Mouse (Mus musculus): ENCODE results near the gene Klk5. TPM values are rescaled to one million over a fixed set of nuclear protein-coding genes. Genes with fewer than 3 reads are reported as not detected.

Klk5 gene
- 0.87 and 1.8 TPM in 2 replicates for polyA plus RNA-seq (2012; rRNA removed)

DNA sequence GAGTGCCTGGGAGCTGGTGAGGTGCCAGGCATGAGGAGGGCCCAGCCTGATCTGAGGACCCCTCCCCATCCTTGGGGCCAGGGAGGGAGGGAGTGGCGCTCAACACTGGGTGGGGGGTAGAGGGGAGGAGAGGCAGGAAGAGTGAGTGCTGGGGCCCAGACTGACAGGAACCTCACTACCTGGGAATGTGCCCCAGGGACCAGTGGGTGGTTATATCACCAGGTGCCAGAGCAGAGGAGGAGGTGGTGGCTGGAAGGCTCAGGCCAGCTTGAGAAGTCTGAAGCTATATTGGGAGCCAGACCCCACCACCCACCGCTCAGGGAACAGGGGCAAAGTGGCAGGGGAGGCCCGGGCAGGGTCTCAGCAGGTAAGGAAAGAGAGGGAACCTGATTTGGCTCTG, at the start of gene Klk5:
Gene Klk5 (plus strand): TSS at position 271 of the 400 bp plus-strand sequence.
- Histone ChIP-seq H3K36me3 (ENCODE audit: control insufficient read depth, insufficient read depth, low read length) (no peaks in the 10 kb centered on the region), H3K4me3 (ENCODE audit: control insufficient read depth, insufficient read depth, low read length) (no peak within 1 kb of the TSS), H3K27ac (ENCODE audit: control insufficient read depth, insufficient read depth, low read length) (no peak within 1 kb of the TSS), H3K4me1 (replicated peaks; ENCODE audit: control insufficient read depth, insufficient read depth, low read length) (no peaks in the 10 kb centered on the region), H3K27me3 (ENCODE audit: control insufficient read depth, insufficient read depth, low read length) (no peaks in the 10 kb centered on the region)
- no peak for TF ChIP-seq POLR2A (IDR thresholded peaks at IDR 0.05; ENCODE audit: control insufficient read depth, extremely low read depth, insufficient read depth, low read length, poor library complexity)
- no peak for TF ChIP-seq CTCF (IDR thresholded peaks at IDR 0.05; ENCODE audit: borderline replicate concordance, control insufficient read depth, extremely low read depth, insufficient read depth, low read length, poor library complexity)
- WGBS, result 60% methylated on average over 3 of the region's 3 CpGs
- no peak for DNase-seq

DNA sequence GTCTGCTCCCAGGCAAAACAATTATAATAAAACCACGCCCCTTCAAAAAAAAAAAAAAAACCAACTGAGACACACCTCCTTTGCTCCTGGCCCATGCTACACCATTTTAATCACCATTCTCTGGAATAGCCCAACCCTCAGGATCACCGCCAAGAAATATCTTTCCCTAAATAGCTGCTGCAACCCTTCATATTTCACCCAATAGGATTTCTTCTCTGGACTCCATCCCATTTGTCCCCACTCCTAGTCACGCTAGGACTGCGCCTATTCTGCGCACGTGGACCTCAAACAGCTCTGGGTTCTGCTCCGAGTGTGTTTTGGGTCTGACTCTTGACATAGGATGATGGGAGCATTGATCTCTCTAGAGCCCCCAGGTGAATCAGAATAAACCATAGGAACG, 45.4 kb upstream of the Klk5 start:
- no peak for DNase-seq
- WGBS, result 44% methylated on average over 8 of the region's 8 CpGs

DNA sequence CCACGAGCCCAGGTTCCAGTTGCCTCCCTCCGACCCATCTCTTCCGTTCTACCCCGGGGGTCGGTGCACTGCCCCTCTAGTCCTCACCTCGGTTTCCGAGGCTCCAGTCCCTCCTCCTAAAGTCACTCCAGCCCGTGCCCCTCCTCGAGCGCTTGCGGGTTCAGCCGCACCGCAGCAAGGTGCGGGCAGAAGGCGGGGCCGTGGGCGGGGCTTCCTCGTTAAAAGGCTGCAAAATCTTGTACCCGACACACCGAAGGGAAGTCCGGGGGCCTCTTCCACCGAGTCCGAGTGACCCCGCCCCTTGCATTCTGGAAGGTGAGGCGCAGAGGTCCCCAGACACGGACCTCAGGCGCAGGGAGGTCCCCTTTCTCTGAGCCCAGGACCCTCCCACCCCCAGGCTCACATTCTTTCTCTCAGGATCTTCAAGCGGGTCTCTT, 44.4 kb upstream of the Klk5 start, which contains the start of gene Klk8:
Gene Klk8 (plus strand): TSS at position 245 of the 437 bp plus-strand sequence.
- H3K4me1 ChIP-seq (replicated peaks; ENCODE audit: control insufficient read depth, insufficient read depth, low read length), result peaks cover 19% of the 10 kb centered on the region
- H3K27ac ChIP-seq (ENCODE audit: control insufficient read depth, insufficient read depth, low read length), result peak within 1 kb of the TSS; percentile 17; the same call in 1 of the 2 replicates
- H3K27me3 ChIP-seq (ENCODE audit: control insufficient read depth, insufficient read depth, low read length), result no peaks in the 10 kb centered on the region
- H3K36me3 ChIP-seq (ENCODE audit: control insufficient read depth, insufficient read depth, low read length), result no peaks in the 10 kb centered on the region
- H3K4me3 ChIP-seq (ENCODE audit: control insufficient read depth, insufficient read depth, low read length), result peak within 1 kb of the TSS; percentile 30
- WGBS, result 0% methylated on average over 28 of the region's 28 CpGs
- DNase-seq, result peak; percentile 49
- no peak for TF ChIP-seq CTCF (IDR thresholded peaks at IDR 0.05; ENCODE audit: borderline replicate concordance, control insufficient read depth, extremely low read depth, insufficient read depth, low read length, poor library complexity)

More for the DNA sequence above, 45.4 kb upstream of the Klk5 start:
- H3K27me3 ChIP-seq (ENCODE audit: control insufficient read depth, insufficient read depth, low read length), result no peaks in the 10 kb centered on the region
- no peak overlapping the region for H3K4me3 ChIP-seq (ENCODE audit: control insufficient read depth, insufficient read depth, low read length)
- H3K4me1 ChIP-seq (replicated peaks; ENCODE audit: control insufficient read depth, insufficient read depth, low read length), result peaks cover 19% of the 10 kb centered on the region
- H3K27ac ChIP-seq (ENCODE audit: control insufficient read depth, insufficient read depth, low read length), result no peak overlapping the region
- no peaks in the 10 kb centered on the region for H3K36me3 ChIP-seq (ENCODE audit: control insufficient read depth, insufficient read depth, low read length)
- TF ChIP-seq CTCF (IDR thresholded peaks at IDR 0.05; ENCODE audit: borderline replicate concordance, control insufficient read depth, extremely low read depth, insufficient read depth, low read length, poor library complexity) (no peak), POLR2A (IDR thresholded peaks at IDR 0.05; ENCODE audit: control insufficient read depth, extremely low read depth, insufficient read depth, low read length, poor library complexity) (no peak)

DNA sequence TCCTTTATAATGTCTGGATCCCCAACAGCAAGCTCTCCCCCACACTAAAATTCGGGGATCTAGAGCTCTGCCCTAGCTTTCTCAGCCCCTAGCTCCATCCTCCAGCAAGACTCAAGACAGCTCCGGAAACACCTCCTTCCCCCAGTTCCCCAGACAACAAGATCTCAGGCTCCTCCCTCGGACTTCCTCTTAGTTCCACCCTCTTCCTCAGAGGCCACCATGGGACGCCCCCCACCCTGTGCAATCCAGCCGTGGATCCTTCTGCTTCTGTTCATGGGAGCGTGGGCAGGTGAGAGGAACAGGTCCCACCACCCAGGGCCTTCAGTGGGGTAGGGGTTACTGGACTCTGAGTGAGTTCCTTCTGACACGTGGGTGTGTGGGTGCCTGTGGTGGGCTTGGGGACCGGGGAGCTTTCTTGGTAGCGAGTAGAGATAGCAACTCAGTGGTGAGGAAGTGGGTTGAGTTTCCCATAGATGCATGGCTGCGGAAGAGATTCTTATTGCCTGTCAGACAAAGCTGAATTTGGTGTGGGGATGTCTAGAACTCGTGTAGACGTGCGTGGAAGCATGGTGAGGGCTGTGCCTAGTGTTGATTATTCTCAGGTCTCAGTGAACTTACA, 43.8 kb upstream of the Klk5 start:
- H3K27ac ChIP-seq (ENCODE audit: control insufficient read depth, insufficient read depth, low read length), result peak overlapping the region; percentile 17; the same call in 1 of the 2 replicates
- peak overlapping the region; percentile 30 for H3K4me3 ChIP-seq (ENCODE audit: control insufficient read depth, insufficient read depth, low read length)
- H3K4me1 ChIP-seq (replicated peaks; ENCODE audit: control insufficient read depth, insufficient read depth, low read length), result peaks cover 19% of the 10 kb centered on the region
- no peak for TF ChIP-seq POLR2A (IDR thresholded peaks at IDR 0.05; ENCODE audit: control insufficient read depth, extremely low read depth, insufficient read depth, low read length, poor library complexity)
- TF ChIP-seq CTCF (IDR thresholded peaks at IDR 0.05; ENCODE audit: borderline replicate concordance, control insufficient read depth, extremely low read depth, insufficient read depth, low read length, poor library complexity), result no peak
- no peaks in the 10 kb centered on the region for H3K27me3 ChIP-seq (ENCODE audit: control insufficient read depth, insufficient read depth, low read length)
- peak; percentile 43 for DNase-seq
- 4% methylated on average over 13 of the region's 13 CpGs for WGBS
- no peaks in the 10 kb centered on the region for H3K36me3 ChIP-seq (ENCODE audit: control insufficient read depth, insufficient read depth, low read length)

DNA sequence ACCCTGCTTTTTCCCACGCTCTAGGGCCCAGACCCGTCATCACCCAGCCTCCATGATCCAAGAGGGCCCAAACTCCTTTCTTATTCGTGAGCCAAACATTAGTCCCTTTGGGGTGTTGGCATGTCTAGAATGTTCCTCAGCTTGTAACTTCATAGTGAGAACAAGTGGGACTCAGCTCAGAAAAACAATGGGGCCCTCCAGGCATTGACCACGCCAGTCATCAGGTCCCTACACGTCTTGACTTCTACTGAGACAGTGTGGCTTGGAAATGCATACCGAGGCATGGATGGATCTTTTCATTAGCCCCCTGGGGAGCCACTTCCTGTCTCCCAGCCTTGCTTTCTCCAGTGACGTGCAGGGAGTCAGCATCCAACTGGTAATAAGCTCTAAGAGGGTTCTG, 41.9 kb upstream of the Klk5 start:
- Histone ChIP-seq H3K4me1 (replicated peaks; ENCODE audit: control insufficient read depth, insufficient read depth, low read length) (peaks cover 19% of the 10 kb centered on the region), H3K27me3 (ENCODE audit: control insufficient read depth, insufficient read depth, low read length) (no peaks in the 10 kb centered on the region), H3K36me3 (ENCODE audit: control insufficient read depth, insufficient read depth, low read length) (no peaks in the 10 kb centered on the region), H3K27ac (ENCODE audit: control insufficient read depth, insufficient read depth, low read length) (no peak overlapping the region), H3K4me3 (ENCODE audit: control insufficient read depth, insufficient read depth, low read length) (no peak overlapping the region)
- 85% methylated on average over 7 of the region's 7 CpGs for WGBS
- no peak for DNase-seq
- TF ChIP-seq POLR2A (IDR thresholded peaks at IDR 0.05; ENCODE audit: control insufficient read depth, extremely low read depth, insufficient read depth, low read length, poor library complexity) (no peak), CTCF (IDR thresholded peaks at IDR 0.05; ENCODE audit: borderline replicate concordance, control insufficient read depth, extremely low read depth, insufficient read depth, low read length, poor library complexity) (no peak)

DNA sequence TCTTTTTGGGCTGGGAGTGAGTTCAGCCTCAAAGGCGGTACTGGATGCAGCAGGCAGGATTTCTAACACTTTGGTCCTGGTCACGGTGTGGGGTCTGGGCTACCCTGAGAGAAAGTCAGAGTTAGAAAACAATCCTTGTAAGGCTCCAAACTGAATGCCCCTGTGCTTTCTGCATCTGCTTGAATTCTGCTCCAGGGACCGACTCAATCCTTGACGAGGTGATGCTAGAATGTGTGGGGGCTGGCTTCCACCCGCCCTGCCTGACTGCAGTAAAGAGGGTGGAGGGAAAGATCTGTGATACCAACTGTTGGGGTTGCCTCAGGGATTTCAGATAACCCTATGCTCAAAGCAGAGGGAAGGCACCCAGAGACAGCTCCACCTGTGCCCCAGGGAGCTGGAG, 30.8 kb upstream of the Klk5 start, which contains the start of gene Klk7:
Gene Klk7 (plus strand): TSS at position 301 of the 400 bp plus-strand sequence.
- TF ChIP-seq CTCF (IDR thresholded peaks at IDR 0.05; ENCODE audit: borderline replicate concordance, control insufficient read depth, extremely low read depth, insufficient read depth, low read length, poor library complexity) (no peak), POLR2A (IDR thresholded peaks at IDR 0.05; ENCODE audit: control insufficient read depth, extremely low read depth, insufficient read depth, low read length, poor library complexity) (no peak)
- Histone ChIP-seq H3K27me3 (ENCODE audit: control insufficient read depth, insufficient read depth, low read length) (no peaks in the 10 kb centered on the region), H3K27ac (ENCODE audit: control insufficient read depth, insufficient read depth, low read length) (no peak within 1 kb of the TSS), H3K4me3 (ENCODE audit: control insufficient read depth, insufficient read depth, low read length) (no peak within 1 kb of the TSS), H3K36me3 (ENCODE audit: control insufficient read depth, insufficient read depth, low read length) (no peaks in the 10 kb centered on the region), H3K4me1 (replicated peaks; ENCODE audit: control insufficient read depth, insufficient read depth, low read length) (no peaks in the 10 kb centered on the region)
- DNase-seq, result no peak
- 67% methylated on average over 5 of the region's 5 CpGs for WGBS

Measured in thymus, adult 2 months (tissue).